Mouse (Mus musculus) small intestine, adult 2 months (tissue): ENCODE measurements around the gene Hjurp.

Experiments
- CTCF ChIP-seq: fragments of 200-500 bp; IDR thresholded peaks from 2 replicates; pipeline ENCODE4 v1.5.1; 2012; ENCODE audit warnings: low read depth, mild to moderate bottlenecking, control low read depth, inconsistent platforms, low read length, moderate library complexity, mixed read lengths; ENCODE audit not compliant: insufficient replicate concordance, insufficient read length; ENCODE audit errors: extremely low read depth
- POLR2A ChIP-seq: fragments of 200-500 bp; IDR thresholded peaks from 2 replicates; pipeline ENCODE4 v1.6.1; 2012; ENCODE audit warnings: low read depth, mild to moderate bottlenecking, control low read depth, inconsistent platforms, low read length, moderate library complexity

GRCm38 (mm10) chr1:88225741-88226140 is 51.7 kb downstream of the Hjurp start:
- TF ChIP-seq CTCF = no peak
- no peak for TF ChIP-seq POLR2A
